8 mouse cellular contexts compared by ENCODE assay signal in the genomic region with DNA sequence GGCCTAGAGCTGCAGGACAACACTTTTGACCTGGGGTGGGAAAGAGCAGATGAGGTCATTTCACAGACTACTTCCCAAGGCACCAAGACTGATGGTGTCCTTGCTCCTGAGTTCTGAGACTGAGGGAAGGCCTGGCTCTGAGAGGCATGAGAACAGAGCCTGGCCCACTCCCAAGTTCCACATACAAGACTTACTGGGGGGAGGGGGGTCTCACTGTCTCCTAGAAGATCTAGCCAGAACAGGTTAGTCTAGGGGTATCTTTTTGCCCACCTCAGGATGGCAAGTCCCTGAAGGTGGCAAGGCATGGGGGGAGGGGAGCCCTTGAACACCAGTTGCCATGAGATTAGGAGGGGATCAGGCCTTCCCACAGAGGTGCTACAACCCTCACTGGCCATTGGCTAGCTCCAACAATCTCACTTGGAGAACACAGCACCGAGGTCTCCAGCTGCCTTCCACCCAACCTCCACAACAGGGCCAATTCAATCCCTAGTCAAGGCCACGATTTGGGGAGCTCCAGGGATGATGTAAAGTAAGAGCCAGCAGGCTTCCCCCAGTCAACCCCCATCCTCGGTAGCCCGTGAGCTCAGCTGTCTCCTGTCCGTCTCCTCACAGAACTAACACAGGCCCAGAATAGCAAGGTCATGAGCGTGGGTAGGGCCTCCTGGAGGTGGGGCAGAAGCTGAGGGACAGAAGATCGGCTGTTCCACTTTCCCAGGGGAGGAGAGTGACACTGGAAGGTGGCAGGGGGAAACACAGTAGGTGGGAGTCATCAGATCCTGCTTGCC. TPM values are rescaled to one million over a fixed set of nuclear protein-coding genes. Genes with fewer than 3 reads are reported as not detected.
A peak's percentile ranks its signal among the peaks of the same experiment; 100 is the strongest.
DNase-seq lines count a peak whose midpoint lies in the region; ATAC-seq and TF ChIP-seq lines count a peak whose summit lies in the region.

No protein-coding gene starts in this region.

- DNase-seq in lung, postnatal 36 days = peak; percentile 22
- DNase-seq in lung, adult 2 months = no peak
- no peak for DNase-seq in cerebellum, adult 2 months
- DNase-seq in cerebellum, adult 9-11 months = no peak
- no peak for DNase-seq in kidney, adult 11 months

- no peaks in the 10 kb centered on the region for H3K9me3 ChIP-seq in embryonic facial prominence, embryonic 13.5 days
- no peaks in the 10 kb centered on the region for H3K9me3 ChIP-seq in heart, embryonic 13.5 days
- H3K9me3 ChIP-seq in stomach, embryonic 15.5 days = no peaks in the 10 kb centered on the region

- no peaks in the 10 kb centered on the region for H3K27me3 ChIP-seq in embryonic facial prominence, embryonic 13.5 days
- H3K27me3 ChIP-seq in heart, embryonic 13.5 days (replicated peaks) = peaks cover 13% of the 10 kb centered on the region; the same call in 1 of the 2 replicates
- H3K27me3 ChIP-seq in stomach, embryonic 15.5 days (replicated peaks) = no peaks in the 10 kb centered on the region
- no peaks in the 10 kb centered on the region; the same call in 1 of the 2 replicates for H3K27me3 ChIP-seq in cerebellum, adult 2 months (ENCODE audit: control insufficient read depth, insufficient read depth, low read length)

- H3K9ac ChIP-seq in embryonic facial prominence, embryonic 13.5 days = 0 out of 2 replicates have a peak overlapping the region, but pooled peaks have one; percentile 27
- peak overlapping the region; percentile 61 for H3K9ac ChIP-seq in heart, embryonic 13.5 days
- H3K9ac ChIP-seq in stomach, embryonic 15.5 days = no peak overlapping the region

- H3K36me3 ChIP-seq in embryonic facial prominence, embryonic 13.5 days = peaks cover 43% of the 10 kb centered on the region
- H3K36me3 ChIP-seq in heart, embryonic 13.5 days = peaks cover 44% of the 10 kb centered on the region
- H3K36me3 ChIP-seq in stomach, embryonic 15.5 days = peaks cover 29% of the 10 kb centered on the region

- no peak for ATAC-seq in embryonic facial prominence, embryonic 13.5 days (ENCODE audit: insufficient number of reproducible peaks, insufficient read depth, low FRiP score, low TSS enrichment, low read depth)
- ATAC-seq in heart, embryonic 13.5 days (ENCODE audit: extremely low read depth, insufficient number of reproducible peaks, low FRiP score, low TSS enrichment) = 0 out of 2 replicates have a peak, but pooled peaks have one; percentile 21
- no peak for ATAC-seq in stomach, embryonic 15.5 days (ENCODE audit: insufficient read depth, low FRiP score, low read depth)

- TF ChIP-seq POLR2A in lung, adult 2 months (IDR thresholded peaks at IDR 0.05; ENCODE audit: borderline replicate concordance, extremely low read depth, low read depth, low read length) = no peak
- TF ChIP-seq POLR2A in cerebellum, adult 2 months (IDR thresholded peaks at IDR 0.05; ENCODE audit: borderline replicate concordance, insufficient read depth, low read length) = no peak

- no peak for TF ChIP-seq CTCF in lung, adult 2 months (IDR thresholded peaks at IDR 0.05; ENCODE audit: insufficient read depth, low read length)
- no peak for TF ChIP-seq CTCF in cerebellum, adult 2 months (IDR thresholded peaks at IDR 0.05; ENCODE audit: borderline replicate concordance, insufficient read depth, low read depth, low read length)

- peaks cover 4% of the 10 kb centered on the region; the same call in 1 of the 2 replicates for H3K4me1 ChIP-seq in lung, adult 2 months (ENCODE audit: control insufficient read depth, insufficient read depth, low read length)
- peaks cover 36% of the 10 kb centered on the region for H3K4me1 ChIP-seq in embryonic facial prominence, embryonic 13.5 days
- peaks cover 38% of the 10 kb centered on the region for H3K4me1 ChIP-seq in heart, embryonic 13.5 days
- peaks cover 14% of the 10 kb centered on the region for H3K4me1 ChIP-seq in stomach, embryonic 15.5 days
- no peaks in the 10 kb centered on the region for H3K4me1 ChIP-seq in cerebellum, adult 2 months (ENCODE audit: control insufficient read depth, insufficient read depth, low read length)

- 33% methylated on average over 7 of the region's 7 CpGs for WGBS in lung, adult 2 months
- 65% methylated on average over 7 of the region's 7 CpGs for WGBS in embryonic facial prominence, embryonic 13.5 days
- WGBS in heart, embryonic 13.5 days = 11% methylated on average over 7 of the region's 7 CpGs
- WGBS in stomach, embryonic 15.5 days = 22% methylated on average over 7 of the region's 7 CpGs
- WGBS in cerebellum, adult 2 months = 47% methylated on average over 7 of the region's 7 CpGs

- peak overlapping the region; percentile 28; the same call in 1 of the 2 replicates for H3K27ac ChIP-seq in embryonic facial prominence, embryonic 13.5 days
- peak overlapping the region; percentile 86 for H3K27ac ChIP-seq in heart, embryonic 13.5 days (replicated peaks)
- H3K27ac ChIP-seq in stomach, embryonic 15.5 days = peak overlapping the region; percentile 16; the same call in 1 of the 2 replicates
- no peak overlapping the region for H3K27ac ChIP-seq in cerebellum, adult 2 months (ENCODE audit: insufficient read depth, low read length)

- H3K4me2 ChIP-seq in embryonic facial prominence, embryonic 13.5 days = no peak overlapping the region
- H3K4me2 ChIP-seq in heart, embryonic 13.5 days = peak overlapping the region; percentile 4
- no peak overlapping the region for H3K4me2 ChIP-seq in stomach, embryonic 15.5 days

- H3K4me3 ChIP-seq in lung, adult 2 months (replicated peaks; ENCODE audit: extremely low read depth, low read depth, low read length) = no peak overlapping the region
- H3K4me3 ChIP-seq in embryonic facial prominence, embryonic 13.5 days = no peak overlapping the region
- no peak overlapping the region for H3K4me3 ChIP-seq in heart, embryonic 13.5 days
- no peak overlapping the region for H3K4me3 ChIP-seq in stomach, embryonic 15.5 days (replicated peaks)
- H3K4me3 ChIP-seq in cerebellum, adult 2 months (replicated peaks; ENCODE audit: insufficient read depth, low read depth, low read length) = no peak overlapping the region

RNA-seq across cellular contexts. Expression of gene Atp2a1, which starts 2.5 kb away (rescaled TPM):
- polyA plus RNA-seq in lung, adult 2 months (2012; rRNA removed) = 10.7 and 289 TPM in 2 replicates
- 7.9 and 11.5 TPM in 2 replicates for polyA plus RNA-seq in embryonic facial prominence, embryonic 13.5 days (2015; fragmentation: Nextera tagmentation; extraction: Ambion mirVana)
- polyA plus RNA-seq in heart, embryonic 13.5 days (2015; fragmentation: Nextera tagmentation; extraction: Ambion mirVana) = 1.3 and 2.2 TPM in 2 replicates
- 1.7 and 5.7 TPM in 2 replicates for polyA plus RNA-seq in stomach, embryonic 15.5 days (2015; fragmentation: Nextera tagmentation; extraction: Ambion mirVana)
- 0.38 and 0.46 TPM in 2 replicates for polyA plus RNA-seq in cerebellum, adult 2 months (2012; rRNA removed)

RNA-seq across cellular contexts. Expression of gene Sh2b1, which starts 9.8 kb away (rescaled TPM):
- polyA plus RNA-seq in lung, adult 2 months (2012; rRNA removed) = 58.1 and 62.4 TPM in 2 replicates
- 53.4 and 57.8 TPM in 2 replicates for polyA plus RNA-seq in embryonic facial prominence, embryonic 13.5 days (2015; fragmentation: Nextera tagmentation; extraction: Ambion mirVana)
- polyA plus RNA-seq in heart, embryonic 13.5 days (2015; fragmentation: Nextera tagmentation; extraction: Ambion mirVana) = 40.7 and 41.2 TPM in 2 replicates
- polyA plus RNA-seq in stomach, embryonic 15.5 days (2015; fragmentation: Nextera tagmentation; extraction: Ambion mirVana) = 39.2 and 44.4 TPM in 2 replicates
- 69.0 and 69.5 TPM in 2 replicates for polyA plus RNA-seq in cerebellum, adult 2 months (2012; rRNA removed)

RNA-seq across cellular contexts. Expression of gene Tufm, which starts 21.7 kb away (rescaled TPM):
- 53.1 and 71.0 TPM in 2 replicates for polyA plus RNA-seq in lung, adult 2 months (2012; rRNA removed)
- 129 and 131 TPM in 2 replicates for polyA plus RNA-seq in embryonic facial prominence, embryonic 13.5 days (2015; fragmentation: Nextera tagmentation; extraction: Ambion mirVana)
- polyA plus RNA-seq in heart, embryonic 13.5 days (2015; fragmentation: Nextera tagmentation; extraction: Ambion mirVana) = 160 and 181 TPM in 2 replicates
- polyA plus RNA-seq in stomach, embryonic 15.5 days (2015; fragmentation: Nextera tagmentation; extraction: Ambion mirVana) = 149 and 158 TPM in 2 replicates
- polyA plus RNA-seq in cerebellum, adult 2 months (2012; rRNA removed) = 123 and 124 TPM in 2 replicates

RNA-seq across cellular contexts. Expression of gene Rabep2, which starts 36.9 kb away (rescaled TPM):
- 31.4 and 33.2 TPM in 2 replicates for polyA plus RNA-seq in lung, adult 2 months (2012; rRNA removed)
- polyA plus RNA-seq in embryonic facial prominence, embryonic 13.5 days (2015; fragmentation: Nextera tagmentation; extraction: Ambion mirVana) = 30.8 and 34.0 TPM in 2 replicates
- 19.1 and 19.4 TPM in 2 replicates for polyA plus RNA-seq in heart, embryonic 13.5 days (2015; fragmentation: Nextera tagmentation; extraction: Ambion mirVana)
- 27.4 and 27.9 TPM in 2 replicates for polyA plus RNA-seq in stomach, embryonic 15.5 days (2015; fragmentation: Nextera tagmentation; extraction: Ambion mirVana)
- polyA plus RNA-seq in cerebellum, adult 2 months (2012; rRNA removed) = 22.2 and 24.0 TPM in 2 replicates

RNA-seq across cellular contexts. Expression of gene Atxn2l, which starts 37.8 kb away (rescaled TPM):
- polyA plus RNA-seq in lung, adult 2 months (2012; rRNA removed) = 152 and 216 TPM in 2 replicates
- 54.0 and 56.8 TPM in 2 replicates for polyA plus RNA-seq in embryonic facial prominence, embryonic 13.5 days (2015; fragmentation: Nextera tagmentation; extraction: Ambion mirVana)
- 32.8 and 36.1 TPM in 2 replicates for polyA plus RNA-seq in heart, embryonic 13.5 days (2015; fragmentation: Nextera tagmentation; extraction: Ambion mirVana)
- polyA plus RNA-seq in stomach, embryonic 15.5 days (2015; fragmentation: Nextera tagmentation; extraction: Ambion mirVana) = 44.5 and 53.3 TPM in 2 replicates
- 139 and 154 TPM in 2 replicates for polyA plus RNA-seq in cerebellum, adult 2 months (2012; rRNA removed)
